Mouse (Mus musculus): ENCODE data around the gene Cops6. TPM values are rescaled to one million over a fixed set of nuclear protein-coding genes. Genes with fewer than 3 reads are reported as not detected.

Cops6 gene
- total RNA-seq (2022), result 100 to 1,000 TPM; 107 to 117 (median 110) TPM

- DNase-seq (ENCODE audit: low spot score in 2 of 2), result peak; percentile 84 to 87
Observed at GRCm38 (mm10) chr5:138160842-138161665, at the start of gene Cops6. Cops6 (plus strand) TSS chr5:138161071.

DNA sequence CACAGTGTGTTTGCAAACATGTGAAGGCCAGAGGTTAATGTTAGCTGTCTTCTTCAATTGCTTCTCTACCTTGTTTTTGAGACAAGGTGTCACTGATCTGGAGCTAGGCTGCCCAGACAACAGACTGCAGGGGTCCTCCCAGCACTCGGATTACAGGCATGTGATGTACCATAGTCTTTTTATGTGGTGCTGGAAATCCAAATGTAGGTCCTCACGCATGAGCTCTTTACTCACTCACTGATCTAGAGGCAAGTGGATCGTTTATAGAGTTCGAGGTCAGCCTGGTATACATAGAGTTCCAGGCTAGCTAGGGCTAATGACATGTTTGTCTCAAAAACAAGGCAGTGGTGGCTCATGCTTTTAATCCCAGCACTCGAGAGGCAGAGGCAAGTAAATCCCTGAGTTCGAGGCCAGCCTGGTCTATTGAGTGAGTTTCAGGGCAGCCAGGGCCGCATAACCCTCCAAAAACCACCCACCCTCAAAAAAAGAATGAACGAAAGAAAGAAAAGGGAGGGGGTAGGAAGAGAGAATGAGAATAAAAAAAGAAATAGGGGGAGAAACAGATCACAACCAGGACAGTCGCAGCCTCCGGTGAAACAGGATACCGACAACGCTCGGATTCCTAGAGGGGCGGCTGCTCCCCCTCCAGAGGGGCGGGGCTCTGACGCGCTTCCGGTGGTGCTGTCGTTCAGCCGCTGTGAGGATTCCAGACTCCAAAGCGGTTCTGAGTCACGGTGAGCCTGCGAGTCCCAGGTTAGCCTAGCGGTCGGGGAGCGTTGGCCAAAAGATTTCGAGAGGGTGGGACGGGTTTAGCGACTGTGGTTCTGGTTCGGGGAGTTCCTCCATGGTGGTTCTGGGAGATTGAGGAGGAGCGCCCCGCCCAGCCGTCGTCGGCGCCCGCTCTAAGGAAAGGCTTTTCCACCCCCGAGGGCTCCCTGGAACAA, 44.3 kb upstream of the Cops6 start, which contains the start of gene Zscan21:
TSS of gene Zscan21 (plus strand) at position 649 of the 944 bp plus-strand sequence.
- DNase-seq (ENCODE audit: low spot score in 2 of 2), result peak; percentile 84 to 85

- DNase-seq (ENCODE audit: low spot score in 2 of 2), result no peak
Observed at GRCm38 (mm10) chr5:138117199-138118015, 43.5 kb upstream of the Cops6 start.

DNA sequence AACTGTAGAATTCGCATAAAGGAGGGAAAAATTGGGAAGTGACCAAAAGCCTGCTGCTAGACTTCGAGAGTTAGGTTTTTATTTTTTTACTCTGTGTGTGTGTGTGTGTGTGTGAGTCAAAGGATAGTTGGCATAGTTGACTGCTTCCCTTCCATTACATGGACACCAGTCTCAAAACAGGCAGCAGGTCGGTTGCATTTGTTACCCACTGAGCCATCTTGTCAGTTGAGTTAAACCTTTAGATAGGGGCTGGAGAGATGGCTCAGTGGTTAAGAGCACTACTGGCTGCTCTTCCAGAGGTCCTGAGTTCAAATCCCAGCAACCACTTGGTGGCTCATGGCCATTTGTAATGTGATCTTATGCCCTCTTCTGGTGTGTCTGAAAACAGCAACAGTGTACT, 42.8 kb upstream of the Cops6 start:
- DNase-seq (ENCODE audit: low spot score in 2 of 2), result no peak

DNA sequence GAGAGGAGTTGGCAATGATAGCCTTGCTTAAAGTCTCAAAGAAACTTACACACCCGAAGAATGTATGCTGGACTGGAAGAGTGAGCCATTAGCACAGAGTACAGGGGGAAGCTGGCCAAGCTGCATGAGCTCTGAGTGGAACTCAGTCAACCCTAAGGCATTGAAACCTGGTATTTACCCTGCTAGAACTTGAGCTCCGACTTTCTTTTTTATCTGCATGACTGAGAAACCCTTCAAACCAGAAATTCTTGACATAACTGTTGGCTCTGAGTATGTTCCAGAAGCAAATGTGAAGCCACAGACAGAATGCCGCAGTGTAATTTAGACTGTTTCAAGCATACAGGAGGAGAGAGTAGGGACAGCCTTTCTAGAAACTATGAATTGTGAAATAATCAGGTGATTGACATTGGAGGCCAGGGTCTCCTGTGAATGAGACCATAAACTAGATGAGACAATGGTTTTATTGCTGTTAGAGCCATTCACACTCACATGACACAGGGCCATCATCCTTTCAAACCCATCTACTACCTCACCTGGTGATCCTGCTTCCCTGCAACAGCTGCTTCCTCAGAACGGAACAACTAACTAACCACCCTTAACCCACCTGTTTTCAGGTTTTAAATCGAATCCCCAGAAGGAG, 28.3 kb upstream of the Cops6 start:
- DNase-seq (ENCODE audit: low spot score in 2 of 2), result no peak

DNA sequence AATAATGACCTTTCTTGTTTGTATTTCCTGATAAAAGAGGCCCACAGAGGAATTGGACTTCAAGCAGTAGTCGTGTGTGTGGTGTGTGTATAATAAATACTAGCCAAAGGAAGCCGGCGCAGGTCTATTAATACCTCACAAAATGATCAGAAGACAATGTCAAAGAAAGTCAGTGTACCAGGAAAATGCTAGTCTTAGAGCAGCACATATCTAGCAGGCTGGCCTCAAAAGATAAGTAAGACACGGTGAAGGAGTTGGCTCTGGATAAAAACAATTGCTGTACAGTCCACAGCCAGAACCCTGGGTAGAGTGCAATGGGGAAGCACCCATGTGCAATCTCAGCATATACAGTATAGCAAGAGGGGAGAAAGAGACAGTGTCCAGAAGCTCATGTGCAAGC, 23.6 kb upstream of the Cops6 start:
- no peak for DNase-seq (ENCODE audit: low spot score in 2 of 2)

- DNase-seq (ENCODE audit: low spot score in 2 of 2), result no peak
Observed at GRCm38 (mm10) chr5:138137935-138138549, 22.8 kb upstream of the Cops6 start.

GRCm38 (mm10) chr5:138138585-138138984, 22.3 kb upstream of the Cops6 start:
- no peak for DNase-seq (ENCODE audit: low spot score in 2 of 2)

DNA sequence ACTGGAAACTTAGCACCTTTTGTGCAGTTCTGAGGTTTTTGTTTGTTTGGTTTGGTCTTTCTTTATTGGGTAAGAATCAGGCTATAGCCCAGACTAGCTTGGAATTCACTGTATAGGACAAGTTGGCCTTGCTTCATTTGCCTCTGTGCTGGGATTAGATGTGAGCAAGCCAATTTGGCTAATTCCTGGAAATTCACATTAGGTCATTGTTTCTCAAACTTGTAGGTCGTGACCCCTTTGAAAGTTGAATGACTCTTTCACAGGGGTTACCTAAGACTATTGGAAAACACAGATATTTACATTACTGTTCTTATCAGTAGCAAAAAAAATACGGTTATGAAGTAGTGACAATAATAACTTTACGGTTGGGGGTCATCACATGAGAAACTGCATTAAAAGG, 6.5 kb upstream of the Cops6 start:
- DNase-seq (ENCODE audit: low spot score in 2 of 2), result no peak

DNA sequence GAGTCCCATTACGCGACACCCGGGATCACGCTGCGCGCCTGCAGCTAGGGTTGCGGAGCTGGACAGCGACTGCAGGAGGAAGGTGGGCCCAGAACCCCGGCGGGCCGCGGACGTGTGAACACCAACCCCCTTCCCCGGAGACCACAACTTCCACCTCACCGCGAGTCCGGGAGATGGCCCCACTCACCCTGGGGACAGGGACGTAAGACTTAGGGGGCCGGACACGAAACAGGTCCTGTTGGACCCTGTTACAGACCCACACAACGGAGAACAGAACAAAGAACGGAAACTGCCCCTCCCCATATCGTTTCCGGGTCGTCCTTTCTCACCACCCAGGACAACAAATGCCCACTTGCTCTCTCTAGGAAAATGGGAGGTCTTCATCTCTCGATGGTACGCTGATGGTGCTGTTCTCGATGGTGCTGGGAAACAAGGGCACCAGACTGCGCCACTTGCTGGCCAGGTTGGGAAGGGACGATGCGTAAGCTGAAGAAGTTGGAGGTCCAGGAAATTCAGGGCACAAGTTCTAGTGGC, 5.4 kb upstream of the Cops6 start, which contains the start of gene Zfp113:
TSS of gene Zfp113 (minus strand) at position 302 of the 534 bp plus-strand sequence.
- DNase-seq (ENCODE audit: low spot score in 2 of 2), result peak; percentile 75 to 82

DNA sequence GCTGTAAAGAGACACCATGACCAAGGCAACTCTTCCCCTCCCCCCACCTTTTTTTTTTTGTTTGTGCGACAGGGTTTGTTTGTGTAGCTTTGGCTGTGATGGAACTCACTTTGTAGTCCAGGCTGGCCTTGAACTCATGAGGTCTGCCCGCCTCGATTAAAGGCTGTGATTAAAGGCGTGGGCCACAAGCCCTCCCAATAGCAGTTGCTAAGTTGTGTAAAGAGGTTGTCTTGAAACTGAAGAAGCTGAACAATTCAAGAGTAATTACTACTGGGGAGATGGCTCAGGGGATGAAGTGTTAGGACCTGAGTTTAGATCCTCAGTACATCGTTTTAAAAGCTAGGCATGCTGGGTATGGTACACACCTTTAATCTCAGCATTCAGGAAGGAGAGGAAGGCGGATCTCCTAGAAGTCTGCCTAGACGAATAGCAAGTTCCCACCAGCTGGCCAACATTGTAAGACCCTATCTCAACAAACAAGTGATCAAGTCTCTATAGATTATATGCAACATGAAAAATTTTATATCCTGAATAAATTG, 578 bp upstream of the Cops6 start:
- DNase-seq (ENCODE audit: low spot score in 2 of 2), result no peak

- no peak for DNase-seq (ENCODE audit: low spot score in 2 of 2)
Observed at GRCm38 (mm10) chr5:138163046-138163445, 2.2 kb downstream of the Cops6 start.

- DNase-seq (ENCODE audit: low spot score in 2 of 2), result no peak
Observed at GRCm38 (mm10) chr5:138163610-138164009, 2.7 kb downstream of the Cops6 start.

DNA sequence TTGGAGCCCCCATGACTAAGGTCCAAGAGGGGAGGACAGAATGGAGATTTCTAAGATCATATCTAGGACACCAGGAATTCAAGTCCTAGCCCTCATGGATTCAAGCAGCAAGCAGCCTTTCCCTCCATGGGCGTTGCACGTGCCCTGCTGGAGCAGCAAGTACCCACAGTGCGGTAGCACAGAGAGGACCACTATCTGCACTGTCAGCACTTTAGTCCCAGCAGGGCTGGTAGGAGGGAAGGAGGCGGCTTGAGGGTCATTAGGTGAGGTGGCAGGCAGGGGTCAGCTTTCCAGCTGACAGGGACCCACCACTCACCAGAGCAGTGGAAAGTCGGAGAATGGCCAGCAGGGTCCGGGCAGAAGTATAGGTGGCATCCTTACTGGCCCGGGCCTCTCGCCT, 4.7 kb downstream of the Cops6 start:
- DNase-seq (ENCODE audit: low spot score in 2 of 2), result no peak

- peak; percentile 89 to 94 for DNase-seq (ENCODE audit: low spot score in 2 of 2)
Observed at GRCm38 (mm10) chr5:138170936-138171561, 10.2 kb downstream of the Cops6 start.

- peak; percentile 97 to 98 for DNase-seq (ENCODE audit: low spot score in 2 of 2)
Observed at GRCm38 (mm10) chr5:138171695-138172491, 11.0 kb downstream of the Cops6 start, which contains the start of the genes Ap4m1 and Mcm7. Ap4m1 (plus strand) TSS chr5:138172002. Mcm7 (minus strand) TSS chr5:138172422.

DNA sequence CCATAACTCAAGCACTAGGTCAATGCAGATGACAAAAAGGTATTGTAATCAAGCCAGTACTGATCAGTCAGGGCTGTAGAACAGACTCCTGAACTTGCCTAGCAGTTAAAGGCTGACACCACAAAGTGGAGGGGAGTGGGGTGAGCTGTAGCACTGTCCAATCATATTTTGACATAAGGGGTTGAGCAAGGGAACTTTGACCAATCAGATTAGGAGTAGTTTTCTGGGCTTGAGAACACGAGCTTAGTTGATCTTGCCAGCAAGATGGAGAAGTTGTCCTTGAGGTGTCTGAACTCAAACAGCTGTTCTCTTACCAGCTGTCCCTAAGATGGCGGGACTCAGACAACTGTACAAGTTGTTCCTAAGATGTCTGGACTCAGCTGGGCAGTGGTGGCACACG, 12.3 kb downstream of the Cops6 start:
- DNase-seq (ENCODE audit: low spot score in 2 of 2), result no peak

Data from gastrocnemius, adult 8-10 months (tissue).